Mouse (Mus musculus): ENCODE measurements at regions not wholly inside any gene's neighbourhood (a gene's known extent, or its start where the extent isn't known, plus 50 kb on each side); places are given as distances from the start of the nearest gene placed in this dataset.

DNA sequence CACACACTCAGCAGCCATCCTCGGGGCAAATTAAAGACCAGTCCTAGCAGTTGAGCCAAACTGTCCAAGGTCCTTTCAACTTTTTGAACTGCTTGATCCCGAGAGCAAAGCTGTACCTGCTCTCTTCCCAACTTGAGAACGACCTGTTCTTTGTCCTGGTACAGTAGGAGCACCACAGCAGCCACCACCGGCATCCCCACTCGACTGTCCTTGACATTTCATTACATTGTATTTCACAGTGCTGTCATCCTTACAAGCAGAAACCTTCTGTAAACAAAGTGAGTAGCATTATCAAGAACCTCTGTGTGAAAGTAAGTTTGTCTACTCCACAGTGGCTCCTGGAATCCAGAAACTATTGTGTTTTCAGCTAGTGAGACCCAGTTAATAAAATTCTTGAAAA lies 240.2 kb upstream of the Zfp462 start:
- no peak overlapping the region for H3K9ac ChIP-seq
- H3K36me3 ChIP-seq (ENCODE audit: insufficient read depth), result no peaks in the 10 kb centered on the region
- H3K4me1 ChIP-seq (ENCODE audit: insufficient read depth), result no peaks in the 10 kb centered on the region
- ATAC-seq (no peak), DNase-seq (no peak)
- H3K9me3 ChIP-seq (ENCODE audit: low read length), result no peaks in the 10 kb centered on the region
- TF ChIP-seq CTCF (IDR thresholded peaks at IDR 0.05; ENCODE audit: low read depth), result no peak
- H3K4me3 ChIP-seq (ENCODE audit: low read depth, low read length), result no peak overlapping the region
- no peak overlapping the region for H3K27ac ChIP-seq (ENCODE audit: low read depth, low read length)
- WGBS, result 82% methylated on average over 5 of the region's 5 CpGs
- H3K27me3 ChIP-seq (ENCODE audit: insufficient read depth, low read length), result no peaks in the 10 kb centered on the region
- no peak overlapping the region for H3K4me2 ChIP-seq (ENCODE audit: low read depth)

GRCm38 (mm10) chr4:54709751-54710150 lies 235.1 kb upstream of the Zfp462 start:
- no peak overlapping the region for H3K4me2 ChIP-seq (ENCODE audit: low read depth)
- H3K4me1 ChIP-seq (ENCODE audit: insufficient read depth), result no peaks in the 10 kb centered on the region
- no peak overlapping the region for H3K27ac ChIP-seq (ENCODE audit: low read depth, low read length)
- H3K36me3 ChIP-seq (ENCODE audit: insufficient read depth), result no peaks in the 10 kb centered on the region
- no peak for TF ChIP-seq CTCF (IDR thresholded peaks at IDR 0.05; ENCODE audit: low read depth)
- ATAC-seq, result no peak
- H3K9me3 ChIP-seq (ENCODE audit: low read length), result no peaks in the 10 kb centered on the region
- H3K4me3 ChIP-seq (ENCODE audit: low read depth, low read length), result no peak overlapping the region
- no peak for DNase-seq
- H3K9ac ChIP-seq, result no peak overlapping the region
- no peaks in the 10 kb centered on the region for H3K27me3 ChIP-seq (ENCODE audit: insufficient read depth, low read length)

- Histone ChIP-seq H3K4me1 (ENCODE audit: insufficient read depth) (no peaks in the 10 kb centered on the region), H3K9me3 (ENCODE audit: low read length) (no peaks in the 10 kb centered on the region), H3K27me3 (ENCODE audit: insufficient read depth, low read length) (no peaks in the 10 kb centered on the region), H3K4me2 (ENCODE audit: low read depth) (no peak overlapping the region), H3K4me3 (ENCODE audit: low read depth, low read length) (no peak overlapping the region), H3K9ac (no peak overlapping the region), H3K36me3 (ENCODE audit: insufficient read depth) (no peaks in the 10 kb centered on the region), H3K27ac (ENCODE audit: low read depth, low read length) (no peak overlapping the region)
- no peak for ATAC-seq
- TF ChIP-seq CTCF (IDR thresholded peaks at IDR 0.05; ENCODE audit: low read depth), result no peak
- WGBS, result 84% methylated on average over 3 of the region's 3 CpGs
- DNase-seq, result no peak
Measured at GRCm38 (mm10) chr4:54712929-54713328, 231.9 kb upstream of the Zfp462 start.

- WGBS, result 91% methylated on average over 9 of the region's 9 CpGs
- Histone ChIP-seq H3K4me2 (ENCODE audit: low read depth) (no peak overlapping the region), H3K27me3 (ENCODE audit: insufficient read depth, low read length) (no peaks in the 10 kb centered on the region), H3K4me3 (ENCODE audit: low read depth, low read length) (no peak overlapping the region), H3K9me3 (ENCODE audit: low read length) (no peaks in the 10 kb centered on the region), H3K9ac (no peak overlapping the region), H3K27ac (ENCODE audit: low read depth, low read length) (no peak overlapping the region), H3K36me3 (ENCODE audit: insufficient read depth) (no peaks in the 10 kb centered on the region), H3K4me1 (ENCODE audit: insufficient read depth) (no peaks in the 10 kb centered on the region)
- no peak for TF ChIP-seq CTCF (IDR thresholded peaks at IDR 0.05; ENCODE audit: low read depth)
- no peak for ATAC-seq
- DNase-seq, result no peak
Measured at GRCm38 (mm10) chr4:54714612-54715342, 230.1 kb upstream of the Zfp462 start.

- DNase-seq, result no peak
Measured at GRCm38 (mm10) chr4:54718083-54718482, 226.8 kb upstream of the Zfp462 start.

DNA sequence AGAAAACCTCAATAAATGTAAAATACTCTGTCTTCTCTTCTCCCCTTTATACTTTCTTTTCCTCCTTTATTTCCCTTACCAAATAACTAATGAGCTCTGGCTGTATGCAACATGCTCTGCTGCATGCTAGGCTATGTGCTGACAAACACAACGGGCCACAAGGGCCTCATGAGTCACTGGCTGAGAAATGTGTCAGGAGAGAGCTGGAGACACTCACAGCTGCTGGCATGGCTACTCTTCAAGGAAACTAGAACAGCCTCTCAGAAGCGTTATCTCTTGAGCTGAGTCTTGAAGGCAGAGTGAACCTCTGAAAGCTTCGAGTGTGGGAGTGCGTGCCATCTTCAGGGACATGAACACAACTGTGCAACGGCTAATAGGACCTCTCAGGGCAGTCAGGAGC lies 205.8 kb upstream of the Zfp462 start:
- DNase-seq (no peak), ATAC-seq (no peak)
- Histone ChIP-seq H3K4me1 (ENCODE audit: insufficient read depth) (no peaks in the 10 kb centered on the region), H3K9me3 (ENCODE audit: low read length) (no peaks in the 10 kb centered on the region), H3K36me3 (ENCODE audit: insufficient read depth) (no peaks in the 10 kb centered on the region), H3K27ac (ENCODE audit: low read depth, low read length) (no peak overlapping the region), H3K4me2 (ENCODE audit: low read depth) (no peak overlapping the region), H3K27me3 (ENCODE audit: insufficient read depth, low read length) (no peaks in the 10 kb centered on the region), H3K4me3 (ENCODE audit: low read depth, low read length) (no peak overlapping the region), H3K9ac (no peak overlapping the region)
- WGBS, result 84% methylated on average over 5 of the region's 5 CpGs
- no peak for TF ChIP-seq CTCF (IDR thresholded peaks at IDR 0.05; ENCODE audit: low read depth)

More at GRCm38 (mm10) chr4:54718083-54718482, 226.8 kb upstream of the Zfp462 start:
- Histone ChIP-seq H3K27me3 (ENCODE audit: insufficient read depth, low read length) (no peaks in the 10 kb centered on the region), H3K36me3 (ENCODE audit: insufficient read depth) (no peaks in the 10 kb centered on the region), H3K9ac (no peak overlapping the region), H3K4me3 (ENCODE audit: low read depth, low read length) (no peak overlapping the region), H3K4me2 (ENCODE audit: low read depth) (no peak overlapping the region), H3K9me3 (ENCODE audit: low read length) (no peaks in the 10 kb centered on the region), H3K4me1 (ENCODE audit: insufficient read depth) (no peaks in the 10 kb centered on the region), H3K27ac (ENCODE audit: low read depth, low read length) (no peak overlapping the region)
- no peak for TF ChIP-seq CTCF (IDR thresholded peaks at IDR 0.05; ENCODE audit: low read depth)
- 86% methylated on average over 1 of the region's 1 CpGs for WGBS
- ATAC-seq, result no peak

GRCm38 (mm10) chr4:54751458-54751857 lies 193.4 kb upstream of the Zfp462 start:
- no peak for TF ChIP-seq CTCF (IDR thresholded peaks at IDR 0.05; ENCODE audit: low read depth)
- Histone ChIP-seq H3K9me3 (ENCODE audit: low read length) (no peaks in the 10 kb centered on the region), H3K9ac (no peak overlapping the region), H3K36me3 (ENCODE audit: insufficient read depth) (no peaks in the 10 kb centered on the region), H3K4me1 (ENCODE audit: insufficient read depth) (no peaks in the 10 kb centered on the region), H3K4me3 (ENCODE audit: low read depth, low read length) (no peak overlapping the region), H3K27ac (ENCODE audit: low read depth, low read length) (no peak overlapping the region), H3K27me3 (ENCODE audit: insufficient read depth, low read length) (no peaks in the 10 kb centered on the region), H3K4me2 (ENCODE audit: low read depth) (no peak overlapping the region)
- DNase-seq, result no peak
- 63% methylated on average over 2 of the region's 2 CpGs for WGBS
- ATAC-seq, result no peak

All from forebrain, postnatal 0 days (tissue).